Mouse (Mus musculus) cerebellum, postnatal 36 days (tissue): ENCODE results near the gene Hsd3b7.
A peak's percentile ranks its signal among the peaks of the same experiment; 100 is the strongest.
"Not testable (repeated sequence)": the region's sequence is repeated elsewhere in the genome, so short reads cannot be mapped to it uniquely, and the experiment has no call there.

Experiments used
- DNase-seq, 2 experiments: peaks; one replicate each; pipeline ENCODE4 v3.0.0; 2021 to 2022; ENCODE audit warnings: mixed read lengths in 2 of 2

The Hsd3b7 gene

DNA sequence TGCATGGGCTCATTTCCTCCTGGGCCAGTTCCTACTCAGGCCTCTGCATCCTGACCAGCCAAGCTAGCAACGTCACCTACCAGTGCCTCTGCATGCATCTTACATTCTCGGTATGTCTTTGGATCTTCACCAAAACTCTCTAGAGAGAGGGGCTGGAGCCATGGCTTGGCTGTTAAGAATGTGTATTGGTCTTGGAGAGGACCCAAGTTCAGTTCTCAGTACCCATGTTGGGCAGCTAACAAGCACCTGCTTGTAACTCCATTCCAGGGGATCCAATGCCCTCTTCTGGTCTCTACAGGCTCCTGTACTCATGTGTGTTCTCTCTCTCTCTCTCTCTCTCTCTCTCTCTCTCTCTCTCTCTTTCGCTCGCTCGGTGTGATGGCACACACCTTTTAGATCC is 17.4 kb downstream of the Hsd3b7 start:
- DNase-seq = peak in 1 of 2 experiments; percentile 10

DNA sequence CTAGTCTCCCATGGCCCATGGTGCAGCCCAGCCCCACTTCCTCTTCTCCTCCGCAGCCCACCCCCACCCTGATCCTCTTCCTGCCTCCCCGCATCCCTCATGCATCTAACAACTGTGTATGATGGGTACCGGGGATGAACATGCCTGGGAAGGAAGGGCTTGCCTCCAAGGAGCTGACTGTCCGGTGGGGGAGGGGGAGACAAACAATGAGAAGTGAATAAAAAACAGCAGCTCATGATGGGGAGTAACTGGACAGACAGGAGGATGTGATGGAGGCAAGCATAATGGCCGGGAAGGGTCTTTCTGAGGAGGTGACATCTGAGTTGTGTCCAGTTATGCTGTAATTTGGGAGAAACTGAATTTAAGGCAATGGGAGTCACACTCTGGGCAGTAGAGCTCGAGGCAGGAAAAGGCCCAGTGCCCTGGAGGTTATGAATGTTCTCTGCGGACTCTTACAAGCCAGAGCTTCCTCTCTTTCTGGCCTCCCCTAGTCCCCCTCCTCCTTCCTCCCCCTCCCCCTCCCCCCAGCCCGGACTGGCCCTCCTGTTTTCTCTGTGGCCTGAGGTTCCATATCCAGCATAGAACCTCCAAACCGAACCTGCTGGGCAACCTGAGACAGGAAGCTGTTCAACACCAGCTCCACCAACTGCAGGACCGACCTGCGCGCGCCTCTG is 20.6 kb downstream of the Hsd3b7 start:
- DNase-seq = no peak

DNA sequence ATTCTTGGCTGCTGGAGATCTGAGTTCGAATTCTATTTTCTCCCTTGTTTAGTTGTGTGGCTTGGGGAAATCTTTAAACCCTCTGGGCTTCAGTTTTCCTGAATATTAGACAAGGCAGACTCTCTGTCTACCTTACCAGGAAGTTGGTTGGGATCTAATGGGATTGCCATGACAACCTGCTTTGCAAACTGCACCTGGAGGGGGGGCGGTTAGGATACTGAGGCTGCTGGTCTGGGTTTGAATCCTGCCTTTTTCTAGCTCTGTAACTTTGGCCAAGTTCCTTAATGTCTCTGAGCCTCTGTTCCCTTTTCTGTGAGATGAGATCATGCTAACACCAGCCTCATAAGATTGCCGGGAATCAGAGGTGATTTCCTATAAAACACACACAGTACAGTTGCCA is 22.1 kb downstream of the Hsd3b7 start:
- no peak for DNase-seq

DNA sequence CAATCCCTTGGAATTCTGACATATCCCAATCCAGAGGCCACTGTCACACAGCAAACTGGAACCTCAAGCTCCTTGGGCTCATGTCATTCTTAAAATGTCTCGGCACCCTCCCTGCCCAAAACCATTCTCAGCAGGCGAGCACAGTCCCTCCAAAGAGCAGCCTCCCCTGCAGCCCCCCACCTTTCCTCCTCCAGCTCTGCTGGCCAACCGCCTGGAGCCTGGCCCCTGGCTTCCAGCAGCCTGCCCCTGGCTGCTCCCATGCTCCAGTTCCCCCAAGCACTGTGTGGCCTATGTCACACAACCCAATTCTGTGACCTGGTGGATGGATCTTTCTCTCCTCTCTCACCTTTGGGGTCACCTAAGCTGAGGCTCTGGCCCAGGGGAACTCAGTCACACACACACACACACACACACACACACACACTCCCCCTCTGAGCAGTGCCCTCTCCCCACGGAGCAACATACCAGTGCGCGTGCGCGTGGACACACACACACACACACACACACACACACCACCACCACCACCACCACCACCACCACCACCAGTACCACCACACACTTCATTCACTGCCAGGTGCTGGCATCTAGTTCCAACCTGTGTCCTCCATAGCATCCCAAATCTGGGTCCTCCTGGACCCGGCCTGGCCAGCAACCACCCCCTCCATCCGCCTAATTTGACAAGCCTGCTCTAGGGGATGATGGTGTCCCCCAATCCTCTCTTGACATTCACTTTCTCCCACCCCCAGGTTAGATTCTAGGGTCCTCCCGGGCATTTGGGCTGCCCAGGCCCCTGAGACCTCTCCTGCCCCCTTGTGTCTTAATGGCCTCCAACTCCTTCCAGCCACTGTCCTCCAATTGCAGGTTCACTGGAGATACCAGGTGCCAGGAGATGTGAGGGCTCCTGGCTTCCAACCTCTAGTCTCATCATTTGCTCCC is 23.1 kb downstream of the Hsd3b7 start:
- DNase-seq = peak; percentile 60 to 62

DNA sequence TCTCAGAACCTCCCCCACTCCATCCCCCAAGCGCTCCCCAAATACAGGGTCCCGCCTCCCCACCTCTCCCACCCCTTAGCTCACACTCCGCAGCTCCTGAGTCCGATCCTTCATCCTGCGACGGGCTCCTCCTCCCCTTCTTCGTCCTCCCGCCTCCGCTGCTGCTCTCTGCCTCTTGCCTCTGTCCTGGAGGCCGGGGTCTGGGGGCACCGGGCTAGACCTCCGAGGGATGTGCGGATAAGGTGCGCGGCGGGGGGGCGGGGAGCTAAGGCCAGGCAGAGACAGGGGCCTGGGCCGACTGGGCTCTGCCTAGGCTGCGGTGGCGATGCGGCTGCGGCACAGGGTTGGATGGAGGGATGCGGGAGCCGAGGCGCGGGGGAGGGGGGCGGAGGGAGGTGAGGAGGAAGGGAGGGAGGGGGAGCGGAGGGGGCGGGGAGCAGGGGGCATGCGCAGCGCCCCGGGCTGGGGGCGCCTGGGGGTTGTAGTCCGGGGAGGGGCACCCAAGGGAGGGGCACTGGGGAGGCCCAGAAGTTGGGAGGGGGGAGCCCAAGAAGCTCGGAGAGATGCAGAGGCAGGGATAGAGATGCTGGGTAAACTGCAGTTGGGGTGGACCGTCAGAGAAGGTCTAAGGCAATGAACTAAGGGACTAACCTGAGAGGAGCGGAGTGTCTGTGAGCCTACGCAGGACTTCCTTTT is 23.9 kb downstream of the Hsd3b7 start, which contains the start of the genes Stx4a and Stx1b:
Gene Stx4a, plus strand, starts transcription at position 119 of the 696 bp plus-strand sequence.
Gene Stx1b, minus strand, starts transcription at position 374 of the 696 bp plus-strand sequence.
- DNase-seq = peak; percentile 76 to 87

DNA sequence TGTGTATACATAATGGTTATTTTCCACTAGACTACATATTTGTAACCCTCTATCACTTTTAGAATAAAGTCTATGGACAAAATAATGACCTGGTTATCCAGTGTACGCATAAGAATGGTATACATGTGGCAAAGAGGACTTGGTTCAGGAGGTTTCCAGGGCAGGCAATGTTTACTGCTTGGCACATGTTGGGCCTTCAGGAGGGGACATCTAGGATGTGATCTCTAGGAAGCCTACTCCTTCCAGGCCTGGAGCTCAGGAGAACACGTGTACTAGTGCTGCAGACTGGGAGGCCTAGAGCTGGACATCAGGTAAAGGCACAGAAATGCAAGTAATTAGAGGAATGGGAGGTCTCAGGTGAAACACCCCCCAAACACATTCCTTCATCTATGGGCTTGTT is 35.1 kb downstream of the Hsd3b7 start:
- DNase-seq = no peak

DNA sequence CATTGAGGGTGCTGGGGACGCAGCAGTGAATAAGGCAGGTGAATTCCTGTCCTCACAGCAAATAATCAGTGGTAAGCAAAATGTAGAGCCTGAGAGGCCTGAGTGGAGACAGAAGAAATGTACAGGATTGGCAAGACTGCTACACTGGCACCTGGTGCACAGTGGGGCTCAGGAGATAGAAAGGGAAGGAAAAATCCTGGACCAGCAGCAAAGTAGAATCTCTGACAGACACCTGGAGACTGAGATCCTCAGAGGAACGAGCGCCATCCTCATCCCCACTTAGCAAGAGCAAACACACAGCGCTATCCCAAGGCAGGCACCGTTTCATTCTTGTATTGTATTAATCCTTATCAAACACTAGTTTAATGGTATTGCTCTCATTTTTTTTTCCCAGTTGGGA is 37.1 kb downstream of the Hsd3b7 start:
- peak; percentile 50 to 52 for DNase-seq

- peak in 1 of 2 experiments; percentile 33 for DNase-seq
These were observed 37.5 kb downstream of the Hsd3b7 start for GRCm38 (mm10) chr7:127837878-127838277.

GRCm38 (mm10) chr7:127840031-127840430 is 39.6 kb downstream of the Hsd3b7 start:
- DNase-seq = not testable (repeated sequence)

- DNase-seq = peak; percentile 78 to 82
These were observed 40.5 kb downstream of the Hsd3b7 start for GRCm38 (mm10) chr7:127840886-127841285.

DNA sequence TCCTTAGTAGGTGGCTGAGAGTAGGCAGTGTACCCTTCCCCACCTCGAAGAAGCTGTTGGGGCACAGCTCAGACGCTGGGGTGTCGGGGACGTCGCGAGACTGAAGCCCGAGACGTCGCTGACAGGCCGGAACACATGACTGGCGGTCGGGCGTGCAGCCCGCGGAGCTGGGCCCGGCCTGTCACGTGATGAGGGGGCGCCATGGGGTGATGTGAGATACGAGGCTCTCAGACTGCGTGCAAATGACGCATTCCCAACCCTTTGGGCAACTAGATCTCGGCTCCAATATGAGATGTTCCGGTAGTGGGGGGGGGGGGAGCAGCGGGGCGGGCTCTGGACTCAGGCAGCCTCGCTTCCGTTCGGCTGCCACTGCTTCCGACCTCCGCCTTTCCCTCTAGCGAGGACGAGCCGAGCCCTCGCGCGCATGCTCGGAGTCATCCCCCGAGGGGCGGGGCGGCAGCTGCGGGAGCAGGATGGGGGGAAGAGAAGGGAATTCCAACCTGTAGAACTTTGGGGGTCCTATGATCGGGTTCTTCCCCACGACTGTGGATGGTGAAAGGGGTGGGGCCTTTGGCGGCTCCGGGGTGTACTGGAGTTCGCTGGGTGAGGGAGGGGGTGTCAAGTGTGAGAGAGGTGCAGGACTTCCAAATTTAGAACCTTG is 41.1 kb downstream of the Hsd3b7 start:
- DNase-seq = peak; percentile 91 to 96

- DNase-seq = peak; percentile 80 to 81
These were observed 41.8 kb downstream of the Hsd3b7 start for GRCm38 (mm10) chr7:127842001-127842718.

GRCm38 (mm10) chr7:127849973-127850875 is 49.8 kb downstream of the Hsd3b7 start:
- no peak for DNase-seq

GRCm38 (mm10) chr7:127850906-127851305 is 50.5 kb downstream of the Hsd3b7 start:
- no peak for DNase-seq
